Mouse (Mus musculus) liver (tissue): Measurements from ENCODE around the gene Wdr46.
"Not testable (repeated sequence)": the region's sequence is repeated elsewhere in the genome, so short reads cannot be mapped to it uniquely, and the experiment has no call there.

Experiments used
- DNase-seq: peaks from one replicate; pipeline ENCODE4 v3.0.0-alpha.2; 2020; ENCODE audit warnings: mixed read lengths

The Wdr46 gene

DNA sequence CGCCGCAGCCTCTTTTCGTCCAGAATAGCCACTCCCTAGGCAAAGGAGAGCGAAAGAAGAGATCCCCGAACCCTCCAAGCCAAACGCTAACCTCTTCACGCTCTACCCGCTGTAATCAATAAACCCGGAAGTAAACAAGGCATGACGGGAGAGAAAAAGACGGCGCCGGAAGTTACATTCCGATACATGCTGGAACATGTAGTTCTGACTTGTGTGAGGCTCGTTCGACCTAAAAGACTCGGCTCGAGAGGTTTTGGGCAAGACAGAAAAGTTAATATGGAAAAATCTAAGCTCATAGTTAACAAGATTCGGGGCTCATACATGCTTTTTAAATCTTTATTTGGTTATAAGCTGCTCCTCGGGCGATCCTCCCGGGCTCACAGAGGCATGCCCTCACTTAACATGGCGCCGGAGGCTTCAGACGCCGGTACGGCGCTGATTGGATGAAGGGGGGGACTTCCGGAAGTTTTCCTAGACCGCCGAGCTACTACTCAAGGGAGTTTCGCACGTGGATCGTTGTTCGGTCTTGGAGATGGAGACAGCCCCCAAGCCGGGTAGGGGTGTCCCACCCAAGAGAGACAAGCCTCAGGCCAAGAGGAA lies at the start of gene Wdr46, which contains the start of gene Pfdn6:
Wdr46 (plus strand) TSS at position 455 of the 600 bp plus-strand sequence.
Pfdn6 (minus strand) TSS at position 138 of the 600 bp plus-strand sequence.
- peak; percentile 87 for DNase-seq

DNA sequence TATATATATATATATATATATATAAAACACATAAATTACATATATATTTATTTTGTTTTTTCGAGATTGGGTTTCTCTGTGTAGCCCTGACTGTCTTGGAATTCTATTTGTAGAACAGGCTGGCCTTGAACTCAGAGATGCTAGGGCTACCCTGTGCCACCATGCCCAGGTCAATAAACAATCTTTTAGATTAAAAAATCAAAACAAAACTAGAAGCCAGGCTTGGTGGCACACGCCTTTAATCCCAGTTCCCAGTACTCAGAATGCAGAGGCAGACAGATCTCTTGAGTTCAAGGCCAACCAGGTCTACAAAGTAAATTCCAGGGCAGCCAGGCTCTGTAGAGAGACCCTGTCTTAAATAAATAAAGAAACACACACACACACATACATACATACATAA lies 49.1 kb upstream of the Wdr46 start:
- no peak for DNase-seq

- DNase-seq, result not testable (repeated sequence)
Observed at GRCm38 (mm10) chr17:33891892-33892291, 48.6 kb upstream of the Wdr46 start.

GRCm38 (mm10) chr17:33892429-33892828 lies 48.0 kb upstream of the Wdr46 start:
- no peak for DNase-seq

DNA sequence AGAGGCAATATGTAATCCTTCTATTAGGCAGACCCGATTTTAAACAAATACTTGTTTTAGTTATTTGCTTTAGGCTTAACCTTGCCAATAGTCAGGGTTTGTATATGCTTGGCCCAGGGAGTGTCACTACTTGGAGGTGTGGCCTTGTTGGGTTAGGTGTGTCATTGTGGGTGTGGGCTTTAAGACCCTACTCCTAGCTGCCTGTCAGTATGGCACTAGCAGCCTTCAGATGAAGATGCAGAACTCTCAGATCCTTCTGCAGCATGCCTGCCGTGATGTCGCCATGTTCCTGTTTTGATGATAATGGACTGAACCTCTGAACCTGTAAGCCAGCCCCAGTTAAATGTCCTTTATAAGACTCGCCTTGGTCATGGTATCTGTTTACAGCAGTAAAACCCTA lies 47.4 kb upstream of the Wdr46 start:
- not testable (repeated sequence) for DNase-seq

DNA sequence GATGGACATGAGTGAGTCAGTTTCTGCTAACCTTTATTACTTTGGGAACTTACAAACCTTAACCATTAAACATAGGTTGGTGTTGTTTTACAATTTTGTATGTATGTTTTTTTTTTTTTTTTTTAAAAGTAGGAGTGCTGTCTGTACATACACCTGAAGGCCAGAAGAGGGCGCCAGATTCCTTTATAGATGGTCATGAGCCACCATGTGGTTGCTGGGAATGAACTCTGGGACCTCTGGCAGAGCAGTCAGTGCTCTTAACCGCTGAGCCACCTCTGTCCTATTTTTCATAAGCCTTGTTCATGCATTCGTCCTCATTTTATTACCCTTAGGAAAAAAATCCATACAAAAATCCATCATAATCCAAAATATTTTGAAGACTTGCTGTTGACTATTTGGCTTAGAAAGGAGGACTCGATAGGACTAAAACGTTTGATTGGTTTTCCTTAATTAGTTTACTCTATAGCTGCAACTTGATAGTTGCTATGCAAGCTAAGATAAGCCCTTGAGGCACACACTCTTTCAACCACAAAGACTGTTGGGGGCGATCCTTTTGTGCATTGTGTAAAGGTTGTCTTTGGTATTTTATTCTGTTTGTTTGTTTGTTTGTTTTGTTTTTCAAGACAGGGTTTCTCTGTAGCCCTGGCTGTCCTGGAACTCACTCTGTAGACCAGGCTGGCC lies 43.2 kb upstream of the Wdr46 start:
- DNase-seq, result peak; percentile 77

DNA sequence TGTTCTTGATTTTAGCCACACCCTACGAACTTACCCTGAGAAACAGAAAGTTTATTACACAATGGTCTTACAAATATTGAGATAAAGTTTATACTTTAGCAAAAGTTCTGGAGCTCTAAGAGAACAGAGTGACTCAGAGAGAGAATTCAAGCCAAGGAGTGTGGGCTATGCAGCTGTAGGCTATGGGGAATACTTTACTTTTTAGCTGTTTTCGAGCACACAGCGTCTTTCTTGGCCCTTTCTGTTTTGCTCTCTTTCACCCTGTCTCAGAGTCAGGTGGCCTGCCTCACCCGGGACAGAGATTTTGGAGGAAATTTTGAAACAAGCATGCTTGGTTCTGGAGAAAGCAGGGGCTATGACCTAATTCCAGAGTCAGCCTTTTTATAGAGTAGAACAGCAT lies 42.3 kb upstream of the Wdr46 start:
- not testable (repeated sequence) for DNase-seq

- peak; percentile 68 for DNase-seq
Observed at GRCm38 (mm10) chr17:33899642-33900041, 40.8 kb upstream of the Wdr46 start.

- peak; percentile 58 for DNase-seq
Observed at GRCm38 (mm10) chr17:33900281-33900988, 40.0 kb upstream of the Wdr46 start.

DNA sequence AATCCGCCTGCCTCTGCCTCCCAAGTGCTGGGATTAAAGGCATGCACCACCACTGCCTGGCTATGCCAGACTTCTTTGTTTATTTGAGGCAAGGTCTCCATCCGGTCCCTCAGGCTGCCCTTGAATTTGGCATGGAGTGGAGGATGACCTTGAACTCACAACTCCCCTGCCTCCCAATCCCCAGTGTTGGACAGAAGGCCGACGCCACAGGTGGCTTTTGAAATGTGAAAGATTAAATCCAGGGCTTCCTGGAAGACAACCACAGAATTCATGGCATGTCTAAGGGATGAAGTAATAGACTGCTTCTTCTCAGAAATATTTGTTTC lies 39.5 kb upstream of the Wdr46 start:
- DNase-seq, result no peak

- DNase-seq, result no peak
Observed at GRCm38 (mm10) chr17:33901653-33902052, 38.8 kb upstream of the Wdr46 start.

- DNase-seq, result no peak
Observed at GRCm38 (mm10) chr17:33902079-33902478, 38.4 kb upstream of the Wdr46 start.

GRCm38 (mm10) chr17:33902491-33902890 lies 38.0 kb upstream of the Wdr46 start:
- DNase-seq, result peak; percentile 68

DNA sequence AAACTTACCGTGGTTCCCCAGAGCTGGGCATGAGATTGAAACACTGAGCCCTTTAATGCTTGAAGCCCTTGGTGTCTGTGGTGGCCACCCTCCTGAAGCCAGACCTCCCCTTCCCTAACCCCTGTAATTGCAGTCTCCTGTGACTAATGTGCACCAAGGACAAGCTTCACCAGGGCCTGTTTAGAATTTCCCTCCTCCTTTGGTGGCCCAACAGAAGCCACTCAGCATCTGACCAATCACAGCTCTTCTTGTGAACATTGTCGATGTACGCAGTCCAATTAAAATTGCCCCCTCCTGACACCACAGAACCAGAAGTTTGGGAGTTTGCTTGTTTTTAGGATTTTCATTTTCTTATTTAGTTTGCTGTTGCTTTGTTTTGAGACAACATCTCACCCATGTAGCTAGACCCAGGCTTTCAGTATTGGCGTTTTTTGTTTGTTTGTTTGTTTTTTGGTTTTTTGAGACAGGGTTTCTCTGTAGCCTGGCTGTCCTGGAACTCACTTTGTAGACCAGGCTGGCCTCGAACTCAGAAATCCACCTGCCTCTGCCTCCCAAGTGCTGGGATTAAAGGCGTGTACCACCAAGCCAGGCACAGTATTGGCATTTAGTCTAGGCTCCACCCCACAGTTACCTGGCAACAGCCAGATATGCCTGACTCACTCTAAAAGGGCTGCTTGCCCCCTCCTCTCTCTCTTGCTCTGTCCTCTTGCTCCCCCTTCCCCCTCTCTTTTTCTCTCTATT lies 36.4 kb upstream of the Wdr46 start:
- DNase-seq, result not testable (repeated sequence)

DNA sequence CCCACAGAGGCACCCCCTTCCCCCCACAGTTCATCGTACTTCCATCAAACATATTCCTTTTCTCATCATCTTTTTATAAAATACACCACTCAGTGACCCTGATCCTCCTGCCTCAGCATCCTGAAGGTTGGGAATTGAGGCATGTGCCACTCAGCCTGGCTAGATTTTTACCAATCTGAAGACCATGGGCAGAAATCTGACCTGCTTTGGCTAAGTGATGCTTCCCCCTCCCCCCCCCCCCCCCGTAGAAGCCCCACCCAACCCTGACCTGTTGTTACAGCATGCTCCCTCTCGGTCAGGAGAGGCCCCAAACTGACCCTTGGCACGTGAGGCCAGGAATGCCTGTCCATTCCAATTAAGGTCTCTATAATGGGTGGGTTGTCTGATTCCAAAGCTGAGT lies 35.6 kb upstream of the Wdr46 start, which contains the start of gene Platr17:
Platr17 (plus strand) TSS at position 301 of the 400 bp plus-strand sequence.
- DNase-seq, result not testable (repeated sequence)

DNA sequence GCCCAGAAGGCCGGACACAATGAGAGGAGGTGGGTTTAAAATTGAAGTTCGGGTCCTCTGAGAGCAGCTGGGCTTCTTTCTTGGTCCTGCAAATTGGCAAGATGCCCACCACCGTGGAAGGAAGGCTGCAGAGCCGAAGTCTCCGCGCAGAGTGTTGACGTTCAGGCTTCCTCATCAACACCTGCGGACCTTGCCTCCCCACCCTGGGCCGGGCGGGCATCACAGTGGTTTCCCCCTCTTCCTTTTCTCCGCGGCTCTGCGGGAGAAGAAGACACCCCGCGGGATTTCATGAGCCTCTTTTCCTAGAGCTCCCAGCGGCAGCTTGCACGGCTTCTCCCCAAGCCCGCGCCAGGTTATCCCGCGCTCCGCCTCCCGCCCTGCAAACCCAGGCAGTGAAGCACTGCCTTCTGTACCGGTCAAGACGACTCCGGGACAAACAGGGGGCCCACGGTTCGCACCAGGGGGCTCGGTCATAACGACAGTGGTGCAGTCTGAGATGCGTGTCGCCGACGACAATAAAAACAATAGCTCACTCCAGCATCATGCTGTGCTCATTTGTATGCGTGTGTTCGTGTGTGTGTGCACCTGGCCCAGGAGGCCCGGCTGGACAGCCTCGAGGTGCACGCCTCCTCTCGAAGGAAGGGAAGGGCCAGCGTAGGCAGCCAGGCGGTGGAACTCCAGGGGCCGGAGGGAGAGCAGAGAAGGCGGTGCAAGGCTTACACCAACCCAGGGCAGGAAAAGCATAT lies 32.0 kb upstream of the Wdr46 start:
- peak; percentile 59 for DNase-seq

DNA sequence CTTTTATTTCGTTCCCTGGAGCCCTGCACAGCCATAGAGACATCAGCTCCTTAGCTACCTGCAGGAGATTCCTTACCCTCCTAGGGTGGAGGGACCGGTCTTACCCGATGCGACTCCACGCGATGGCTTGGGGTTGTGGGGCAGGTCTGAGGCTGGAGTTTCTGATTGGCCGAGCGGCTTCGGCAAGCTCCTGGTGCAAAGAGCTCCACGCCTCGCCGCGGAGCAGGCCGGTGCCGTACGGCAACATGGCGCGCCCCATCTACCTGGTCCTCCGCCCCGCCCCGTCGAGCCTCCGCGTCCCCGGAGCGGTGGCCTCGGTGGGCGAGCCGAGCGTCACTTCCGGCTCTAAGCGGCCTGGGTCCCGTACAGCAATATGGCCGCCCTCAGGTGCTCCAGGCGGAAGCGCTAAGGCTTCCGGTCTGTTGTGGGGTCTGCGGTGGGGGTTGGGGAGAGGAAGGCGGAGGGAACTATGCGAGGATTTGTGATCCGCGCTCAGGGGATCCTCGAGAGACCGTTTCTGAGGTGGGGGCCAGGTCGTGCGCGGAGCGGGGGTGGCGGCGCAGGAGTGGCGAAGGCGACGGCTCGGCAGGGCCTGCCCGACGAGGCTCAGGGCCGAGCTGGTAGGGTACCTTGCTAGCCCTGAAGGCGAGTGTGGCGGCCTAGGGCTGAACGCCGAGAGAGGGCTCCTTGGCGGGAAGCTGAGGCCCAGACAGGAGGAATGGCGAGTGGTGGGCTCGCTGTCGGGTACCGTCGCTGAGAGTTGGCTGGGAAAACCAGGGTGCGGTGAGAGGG lies 31.2 kb upstream of the Wdr46 start, which contains the start of gene Daxx:
Daxx (plus strand) TSS at position 338 of the 792 bp plus-strand sequence.
- peak; percentile 97 for DNase-seq

DNA sequence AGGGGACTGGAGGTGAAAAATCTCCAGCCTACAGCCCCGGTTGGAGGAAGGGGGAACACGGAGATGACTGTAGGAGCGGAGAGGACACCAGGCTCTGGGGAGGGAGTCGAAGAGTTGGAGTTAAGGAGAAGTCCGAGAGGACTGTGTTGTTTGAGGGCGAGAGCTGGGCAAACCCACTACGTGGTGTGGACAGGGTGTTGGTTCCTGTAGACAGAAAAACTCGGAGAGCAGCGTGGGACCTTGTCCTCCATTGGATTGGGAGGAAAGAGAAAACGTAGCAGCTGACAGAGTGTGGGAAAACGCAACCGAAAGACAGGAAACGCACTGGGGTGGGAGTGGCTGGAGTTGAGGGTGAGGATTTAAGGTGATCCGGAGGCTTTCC lies 30.6 kb upstream of the Wdr46 start:
- DNase-seq, result peak; percentile 42

- DNase-seq, result no peak
Observed at GRCm38 (mm10) chr17:33910346-33911051, 30.0 kb upstream of the Wdr46 start.

DNA sequence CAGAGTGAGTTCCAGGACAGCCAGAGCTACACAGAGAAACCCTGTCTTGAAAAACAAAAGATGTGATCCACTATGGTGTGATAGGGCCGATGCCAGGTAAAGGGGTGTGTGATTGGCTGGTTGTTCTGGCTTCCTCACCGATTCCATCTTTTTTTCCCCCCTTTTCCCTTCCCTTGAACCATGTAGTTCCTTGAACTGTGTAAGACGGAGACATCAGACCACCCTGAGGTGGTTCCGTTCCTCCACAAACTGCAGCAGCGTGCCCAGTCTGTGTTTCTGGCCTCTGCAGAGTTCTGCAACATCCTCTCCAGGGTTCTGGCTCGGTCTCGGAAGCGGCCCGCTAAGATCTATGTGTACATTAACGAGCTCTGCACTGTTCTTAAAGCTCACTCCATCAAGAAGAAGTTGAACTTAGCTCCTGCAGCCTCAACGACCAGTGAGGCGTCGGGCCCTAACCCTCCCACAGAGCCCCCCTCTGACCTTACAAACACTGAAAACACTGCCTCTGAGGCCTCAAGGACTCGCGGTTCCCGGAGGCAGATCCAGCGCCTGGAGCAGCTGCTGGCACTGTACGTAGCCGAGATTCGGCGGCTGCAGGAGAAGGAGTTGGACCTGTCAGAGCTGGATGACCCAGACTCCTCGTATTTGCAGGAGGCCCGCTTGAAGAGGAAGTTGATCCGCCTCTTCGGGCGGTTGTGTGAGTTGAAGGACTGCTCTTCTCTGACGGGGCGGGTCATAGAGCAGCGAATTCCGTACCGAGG lies 29.2 kb upstream of the Wdr46 start:
- DNase-seq, result no peak
